Mouse (Mus musculus): ENCODE results near the gene Slc9a9. TPM values are rescaled to one million over a fixed set of nuclear protein-coding genes. Genes with fewer than 3 reads are reported as not detected.

Slc9a9 gene
- total RNA-seq, 2 experiments from 2014 or later = 8.4 to 8.5 TPM

- no peak for DNase-seq (ENCODE audit: low spot score in 2 of 2)
Measured at GRCm38 (mm10) chr9:95266924-95267323, 597.2 kb downstream of the Slc9a9 start.

- DNase-seq (ENCODE audit: low spot score in 2 of 2) = peak; percentile 18 to 44
Measured at GRCm38 (mm10) chr9:95279590-95280344, 610.1 kb downstream of the Slc9a9 start.

Small RNAs within 50 kb of the gene (microRNA-seq; reads per million reads assigned to microRNA genes)
- gene Mir7656 = not detected

Other genes with a start within 250 kb of the Slc9a9 start
- 10 to 100 TPM; 28.6 to 31.9 TPM for gene 1190002N15Rik, start 131.8 kb upstream of the Slc9a9 start, total RNA-seq (2021)

Data from gastrocnemius, postnatal 4 days (tissue).